ENCODE assay signal across 18 mouse cellular contexts in the genomic region with DNA sequence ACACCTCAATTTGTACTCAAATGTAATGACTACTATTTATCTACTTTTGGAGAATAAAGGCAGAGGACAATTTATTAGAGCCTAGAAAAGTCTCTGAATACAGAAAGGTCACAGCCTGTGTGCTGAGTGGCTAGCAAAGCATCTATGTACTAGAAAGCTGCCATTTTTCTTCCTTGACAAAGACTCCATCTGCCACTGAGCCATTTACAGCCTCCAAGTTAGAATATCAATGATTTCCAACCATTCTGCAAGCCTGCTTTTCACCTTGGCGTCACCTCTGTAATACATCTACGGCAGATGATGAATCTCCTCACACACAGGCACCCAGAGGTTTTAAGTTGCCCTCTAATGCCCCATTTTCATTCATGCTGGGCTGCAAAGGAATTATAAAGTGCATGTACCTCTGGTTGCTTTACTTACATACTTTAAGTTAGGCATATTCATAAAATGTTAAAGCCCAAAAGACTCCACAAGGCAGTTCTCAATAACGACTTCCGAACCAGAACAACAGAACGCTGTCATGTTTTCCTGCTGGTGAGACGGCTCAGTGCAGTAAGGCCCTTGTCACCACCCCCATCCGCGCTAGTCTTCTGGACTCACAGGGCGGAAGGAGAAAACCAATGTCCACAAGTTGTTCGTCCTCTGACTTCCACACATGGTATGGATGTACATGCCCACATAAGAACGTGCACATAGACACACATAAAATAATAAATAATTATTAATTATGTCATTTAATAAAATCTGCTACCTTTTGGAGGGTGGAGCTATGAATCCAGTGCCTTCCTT.
DNase-seq lines count a peak whose midpoint lies in the region; ATAC-seq lines count a peak whose summit lies in the region.
"Had no signal": no experiment of that assay in that cellular context is flagged by ENCODE, and none has a peak within 500 bp of the region (broad histone marks: within the 10 kb centered on the region; RNA-seq: fewer than 3 reads in every experiment).

No protein-coding gene starts in this region.

- no peak overlapping the region for H3K4me2 ChIP-seq in midbrain, embryonic 13.5 days (replicated peaks)
- H3K4me2 ChIP-seq in midbrain, embryonic 15.5 days: no peak overlapping the region
- H3K4me2 ChIP-seq in hindbrain, embryonic 15.5 days: no peak overlapping the region
- H3K4me2 ChIP-seq in neural tube, embryonic 14.5 days (ENCODE audit: low read depth, low read length): no peak overlapping the region
- H3K4me2 ChIP-seq: heart, embryonic 15.5 days had no signal

- H3K9me3 ChIP-seq in midbrain, embryonic 13.5 days: no peaks in the 10 kb centered on the region
- H3K9me3 ChIP-seq in midbrain, embryonic 15.5 days: no peaks in the 10 kb centered on the region
- no peaks in the 10 kb centered on the region for H3K9me3 ChIP-seq in hindbrain, embryonic 15.5 days
- no peaks in the 10 kb centered on the region for H3K9me3 ChIP-seq in neural tube, embryonic 14.5 days (ENCODE audit: control insufficient read depth, low read length)
- H3K9me3 ChIP-seq: heart, embryonic 15.5 days had no signal

- DNase-seq in embryo, embryonic 10 days (ENCODE audit: low spot score): peak; percentile 37
- no peak for DNase-seq in embryo, embryonic 9.5 days (ENCODE audit: extremely low spot score)
- no peak for DNase-seq in kidney, adult 8-10 months
- no peak for DNase-seq in kidney, postnatal 10 days
- DNase-seq: adrenal gland, postnatal 10 days; cerebellum, adult 18-20 months; heart, adult 2 months; kidney, adult 11 months; kidney, postnatal 4 days; liver; liver, postnatal 0 days; right cerebral cortex, adult 18-20 months had no signal

- peak overlapping the region; percentile 56 for H3K27ac ChIP-seq in midbrain, embryonic 13.5 days
- H3K27ac ChIP-seq in midbrain, embryonic 15.5 days: no peak overlapping the region
- peak overlapping the region; percentile 51; the same call in 1 of the 2 replicates for H3K27ac ChIP-seq in hindbrain, embryonic 15.5 days (replicated peaks)
- H3K27ac ChIP-seq in neural tube, embryonic 14.5 days (ENCODE audit: low read depth, low read length): peak overlapping the region; percentile 49; the same call in 1 of the 2 replicates
- H3K27ac ChIP-seq: heart, adult 2 months; heart, embryonic 15.5 days had no signal

- no peaks in the 10 kb centered on the region for H3K27me3 ChIP-seq in midbrain, embryonic 13.5 days
- H3K27me3 ChIP-seq in midbrain, embryonic 15.5 days (replicated peaks): no peaks in the 10 kb centered on the region
- no peaks in the 10 kb centered on the region for H3K27me3 ChIP-seq in hindbrain, embryonic 15.5 days
- no peaks in the 10 kb centered on the region for H3K27me3 ChIP-seq in neural tube, embryonic 14.5 days (ENCODE audit: control insufficient read depth, insufficient read depth, low read length)
- H3K27me3 ChIP-seq: heart, embryonic 15.5 days had no signal

- 0 out of 2 replicates have a peak, but pooled peaks have one; percentile 48 for ATAC-seq in midbrain, embryonic 13.5 days
- no peak for ATAC-seq in midbrain, embryonic 15.5 days (replicated peaks)
- ATAC-seq in hindbrain, embryonic 15.5 days (ENCODE audit: low FRiP score, low read depth): no peak
- peak; percentile 70 for ATAC-seq in neural tube, embryonic 14.5 days (ENCODE audit: low read depth)
- ATAC-seq: CD4-positive, CD25-positive, alpha-beta regulatory T cell, adult 4 months; liver, postnatal 0 days had no signal

- no peak overlapping the region for H3K4me3 ChIP-seq in midbrain, embryonic 13.5 days (replicated peaks)
- H3K4me3 ChIP-seq in midbrain, embryonic 15.5 days: no peak overlapping the region
- H3K4me3 ChIP-seq in hindbrain, embryonic 15.5 days: no peak overlapping the region
- no peak overlapping the region for H3K4me3 ChIP-seq in neural tube, embryonic 14.5 days (ENCODE audit: low read depth, low read length)
- H3K4me3 ChIP-seq: heart, adult 2 months; heart, embryonic 15.5 days had no signal

- no peak overlapping the region for H3K9ac ChIP-seq in midbrain, embryonic 13.5 days (replicated peaks)
- H3K9ac ChIP-seq in midbrain, embryonic 15.5 days: no peak overlapping the region
- no peak overlapping the region for H3K9ac ChIP-seq in hindbrain, embryonic 15.5 days
- H3K9ac ChIP-seq in neural tube, embryonic 14.5 days (replicated peaks; ENCODE audit: low read depth, low read length): no peak overlapping the region
- H3K9ac ChIP-seq: heart, embryonic 15.5 days; liver, postnatal 0 days had no signal

- H3K36me3 ChIP-seq in midbrain, embryonic 13.5 days: no peaks in the 10 kb centered on the region
- no peaks in the 10 kb centered on the region for H3K36me3 ChIP-seq in midbrain, embryonic 15.5 days (replicated peaks)
- no peaks in the 10 kb centered on the region for H3K36me3 ChIP-seq in hindbrain, embryonic 15.5 days
- H3K36me3 ChIP-seq in neural tube, embryonic 14.5 days (ENCODE audit: control insufficient read depth, insufficient read depth, low read length): no peaks in the 10 kb centered on the region
- H3K36me3 ChIP-seq: heart, embryonic 15.5 days had no signal

- WGBS in midbrain, embryonic 13.5 days: 77% methylated on average over 11 of the region's 11 CpGs
- 76% methylated on average over 11 of the region's 11 CpGs for WGBS in midbrain, embryonic 15.5 days
- 51% methylated on average over 11 of the region's 11 CpGs for WGBS in hindbrain, embryonic 15.5 days
- WGBS in neural tube, embryonic 14.5 days: 31% methylated on average over 11 of the region's 11 CpGs

- peaks cover 30% of the 10 kb centered on the region for H3K4me1 ChIP-seq in midbrain, embryonic 13.5 days (replicated peaks)
- peaks cover 16% of the 10 kb centered on the region; the same call in 1 of the 2 replicates for H3K4me1 ChIP-seq in midbrain, embryonic 15.5 days
- H3K4me1 ChIP-seq in hindbrain, embryonic 15.5 days (replicated peaks): peaks cover 10% of the 10 kb centered on the region
- no peaks in the 10 kb centered on the region; the same call in none of the 2 replicates for H3K4me1 ChIP-seq in neural tube, embryonic 14.5 days (ENCODE audit: control insufficient read depth, insufficient read depth, low read length)

Comparison
In these comparisons a context has a peak if more than half of its experiments do, and no peak if none do; other contexts are left out.
1. ATAC-seq: peak in midbrain, embryonic 13.5 days (single experiment) and neural tube, embryonic 14.5 days (single experiment); none in midbrain, embryonic 15.5 days (single experiment) and hindbrain, embryonic 15.5 days (single experiment).